Mouse (Mus musculus) liver, adult 2 months (tissue): ENCODE results near the gene Uqcc3. TPM values are rescaled to one million over a fixed set of nuclear protein-coding genes. Genes with fewer than 3 reads are reported as not detected.

ENCODE experiments used
- DNase-seq: peaks from one replicate; pipeline ENCODE4 v3.0.0-alpha.2; 2011; ENCODE audit warnings: low read depth, low spot score; ENCODE audit errors: extremely low read depth
- H3K27ac ChIP-seq: fragments of 200-500 bp; replicated peaks from 2 replicates; pipeline ENCODE4 v1.5.1; 2012; ENCODE audit warnings: low read depth, mild to moderate bottlenecking, control low read depth, inconsistent platforms, low read length; ENCODE audit not compliant: insufficient read depth
- H3K27me3 ChIP-seq: fragments of 200-500 bp; 2 replicates; pipeline ENCODE4 v1.6.1; 2012; ENCODE audit warnings: mild to moderate bottlenecking, moderate library complexity, low read length, inconsistent platforms; ENCODE audit not compliant: control insufficient read depth, insufficient read depth
- H3K36me3 ChIP-seq: fragments of 200-500 bp; 2 replicates; pipeline ENCODE4 v1.6.1; 2012; ENCODE audit warnings: low read length, inconsistent platforms; ENCODE audit not compliant: control insufficient read depth, insufficient read depth
- H3K4me1 ChIP-seq: fragments of 200-500 bp; 2 replicates; pipeline ENCODE4 v1.6.1; 2011; ENCODE audit warnings: low read length; ENCODE audit not compliant: control insufficient read depth, insufficient read depth
- H3K4me3 ChIP-seq: fragments of 200-500 bp; 2 replicates; pipeline ENCODE4 v1.5.1; 2011; ENCODE audit warnings: low read depth, mild to moderate bottlenecking, control low read depth, low read length, moderate library complexity; ENCODE audit not compliant: insufficient read depth
- H3K79me2 ChIP-seq: fragments of 200-500 bp; 2 replicates; pipeline ENCODE4 v1.6.1; 2012; ENCODE audit warnings: inconsistent platforms, mild to moderate bottlenecking, low read length, moderate library complexity; ENCODE audit not compliant: control insufficient read depth, insufficient read depth
- H3K9ac ChIP-seq: fragments of 200-500 bp; 2 replicates; pipeline ENCODE4 v1.6.1; 2012; ENCODE audit warnings: low read depth, mild to moderate bottlenecking, control low read depth, inconsistent platforms, low read length
- CTCF ChIP-seq: fragments of 200-500 bp; IDR thresholded peaks from 2 replicates; pipeline ENCODE4 v1.5.1; 2011; ENCODE audit warnings: low read depth, low read length, control low read depth
- POLR2A ChIP-seq: fragments of 200-500 bp; IDR thresholded peaks from 2 replicates; pipeline ENCODE4 v1.6.1; 2011; ENCODE audit warnings: low read length, control low read depth; ENCODE audit not compliant: insufficient read depth; ENCODE audit errors: extremely low read depth
- WGBS: fragments of 180-500 bp; shearing (Covaris S2); methylation state at CpG from one replicate; pipeline ENCODE4 v1.1.7; 2018; 5-methylcytosine and 5-hydroxymethylcytosine counted together
- polyA plus RNA-seq: library from polyadenylated mRNA; depleted of rRNA; stranded (reverse); fragments of >200 nt; gene quantifications from 2 replicates; pipeline ENCODE4 v1.2.3, GENCODE M21; 2012; rRNA removed
- total RNA-seq: library from RNA; depleted of rRNA; stranded (reverse); fragments of >200 nt; gene quantifications from 2 replicates; pipeline ENCODE4 v1.2.3, GENCODE M21; 2014; rRNA removed

Uqcc3 gene
- 21.3 and 27.7 TPM in 2 replicates for total RNA-seq
- 32.6 and 38.8 TPM in 2 replicates for polyA plus RNA-seq

DNA sequence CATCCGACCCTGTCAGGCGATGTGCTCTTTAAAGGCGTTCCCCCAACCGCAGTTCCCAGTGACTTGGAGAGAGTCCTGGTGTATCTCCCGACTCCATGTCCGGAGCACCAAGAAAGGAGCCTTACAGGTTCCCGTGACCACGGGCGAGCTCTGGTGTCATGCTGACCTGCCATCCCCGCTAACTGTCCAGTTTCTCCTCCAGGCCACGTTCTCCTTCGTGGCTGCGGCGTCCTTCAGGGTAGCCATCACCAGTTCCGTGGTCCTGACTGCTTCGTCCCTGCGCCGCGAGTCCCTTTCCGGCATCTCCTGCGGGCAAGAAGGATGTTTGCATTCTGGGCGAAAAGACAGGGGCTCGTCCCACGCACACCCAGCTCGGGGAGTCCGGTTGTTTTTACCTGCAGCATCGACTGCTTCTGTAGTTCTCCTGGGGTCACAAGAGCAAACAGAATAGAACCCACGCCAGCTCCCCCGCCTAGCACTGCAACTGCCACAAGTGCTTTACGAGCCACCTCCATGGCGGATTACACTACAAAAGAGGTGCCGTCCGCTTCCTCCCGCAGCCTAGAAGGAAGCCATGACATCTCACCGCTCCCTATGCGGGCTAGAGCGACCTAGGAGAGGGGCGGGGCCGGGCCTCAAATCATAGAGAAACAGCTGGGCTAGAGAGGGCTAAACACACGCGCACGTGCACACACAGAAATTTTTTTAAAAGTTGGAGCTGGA, at the start of gene Uqcc3:
Gene Uqcc3, minus strand, starts transcription at position 613 of the 723 bp plus-strand sequence.
- Histone ChIP-seq H3K27ac (peak within 1 kb of the TSS; percentile 70), H3K79me2 (no peaks in the 10 kb centered on the region), H3K27me3 (no peaks in the 10 kb centered on the region), H3K9ac (peak within 1 kb of the TSS; percentile 90), H3K4me3 (peak within 1 kb of the TSS; percentile 85), H3K36me3 (peaks cover 3% of the 10 kb centered on the region), H3K4me1 (peaks cover 5% of the 10 kb centered on the region; the same call in 1 of the 2 replicates)
- TF ChIP-seq CTCF (no peak), POLR2A (peak; percentile 73; the same call in 1 of the 2 replicates)
- under 1% methylated on average over 42 of the region's 42 CpGs for WGBS
- DNase-seq = peak; percentile 86

DNA sequence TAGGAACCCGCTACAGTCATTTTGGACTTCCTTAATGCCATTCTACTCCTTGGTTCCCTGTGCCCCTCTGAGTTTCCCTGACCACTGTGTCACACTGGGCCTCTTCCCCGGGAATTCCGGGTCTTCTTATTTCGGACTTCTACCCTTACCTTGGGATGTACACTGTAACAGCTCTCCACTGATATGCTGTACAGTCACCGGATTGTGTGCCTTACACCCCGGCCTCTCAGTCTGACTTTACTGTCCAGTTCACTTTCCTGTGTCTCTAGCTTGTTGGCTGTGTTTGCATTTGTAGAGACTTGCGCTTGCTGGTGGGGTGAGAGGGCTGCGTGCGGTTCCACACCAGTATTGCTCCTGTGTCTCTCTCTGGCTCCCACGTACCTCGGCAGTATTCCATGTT, 49.4 kb upstream of the Uqcc3 start:
- no peak for TF ChIP-seq CTCF
- no peak for TF ChIP-seq POLR2A
- H3K27me3 ChIP-seq = no peaks in the 10 kb centered on the region
- peak overlapping the region; percentile 82 for H3K4me3 ChIP-seq
- H3K79me2 ChIP-seq = no peaks in the 10 kb centered on the region
- peaks cover 10% of the 10 kb centered on the region; the same call in 1 of the 2 replicates for H3K36me3 ChIP-seq
- H3K27ac ChIP-seq = peak overlapping the region; percentile 80
- H3K4me1 ChIP-seq = peaks cover 9% of the 10 kb centered on the region
- peak overlapping the region; percentile 96 for H3K9ac ChIP-seq
- 1% methylated on average over 11 of the region's 11 CpGs for WGBS
- no peak for DNase-seq

DNA sequence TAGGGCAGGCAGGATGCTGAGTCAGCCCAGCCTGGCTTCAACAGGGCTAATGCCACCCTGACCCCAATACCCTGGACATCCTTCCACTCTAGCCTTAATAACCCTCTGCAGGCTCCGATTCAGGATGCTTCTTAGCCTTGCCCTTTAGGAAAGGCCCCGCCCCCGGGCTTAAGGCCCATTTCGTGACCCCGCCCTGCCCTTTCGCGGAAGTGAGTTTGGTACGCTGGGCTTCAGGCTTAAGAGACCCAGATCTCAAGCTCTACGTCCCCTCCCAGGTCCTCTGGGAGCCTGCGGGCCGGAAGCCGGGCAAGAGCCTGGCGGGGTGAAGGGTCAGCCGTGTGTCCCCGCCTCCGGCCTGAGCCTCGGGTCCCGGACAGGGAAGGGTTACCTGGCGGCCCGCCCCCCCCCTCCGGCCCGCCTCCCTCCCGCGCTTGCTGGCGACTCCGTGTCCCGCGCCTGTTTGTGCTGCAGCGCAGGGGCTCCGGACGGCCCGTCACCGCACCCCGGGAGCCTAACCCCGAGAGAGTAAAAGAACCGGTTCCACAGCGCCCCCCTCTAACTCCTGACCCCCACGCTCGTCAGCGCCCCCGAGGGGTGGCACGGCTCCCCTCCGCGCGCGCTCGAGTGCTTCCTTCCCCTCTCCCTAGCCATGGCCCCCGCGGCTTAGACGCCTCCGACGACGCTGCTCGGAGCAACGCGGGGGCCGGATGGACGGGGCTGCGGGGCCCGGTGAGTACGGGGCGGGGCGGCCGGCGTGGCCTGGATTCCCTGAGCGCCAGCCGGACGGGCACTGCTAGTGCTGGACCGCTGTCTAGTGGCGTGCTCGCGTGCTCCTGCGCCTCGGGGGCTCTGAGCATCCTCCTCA, 48.7 kb upstream of the Uqcc3 start, which contains the start of the genes Rom1 and Eml3:
Gene Rom1, minus strand, starts transcription at position 133 of the 865 bp plus-strand sequence.
Gene Eml3, plus strand, starts transcription at position 329 of the 865 bp plus-strand sequence.
- Histone ChIP-seq H3K27me3 (no peaks in the 10 kb centered on the region), H3K4me1 (peaks cover 9% of the 10 kb centered on the region), H3K27ac (peak within 1 kb of the TSS; percentile 80), H3K79me2 (no peaks in the 10 kb centered on the region), H3K36me3 (peaks cover 9% of the 10 kb centered on the region; the same call in 1 of the 2 replicates), H3K4me3 (peak within 1 kb of the TSS; percentile 82), H3K9ac (peak within 1 kb of the TSS; percentile 96)
- TF ChIP-seq POLR2A = peak; percentile 34; the same call in 1 of the 2 replicates
- 0 out of 2 replicates have a peak, but pooled peaks have one; percentile 13 for TF ChIP-seq CTCF
- under 1% methylated on average over 65 of the region's 74 CpGs for WGBS
- peak; percentile 84 for DNase-seq

DNA sequence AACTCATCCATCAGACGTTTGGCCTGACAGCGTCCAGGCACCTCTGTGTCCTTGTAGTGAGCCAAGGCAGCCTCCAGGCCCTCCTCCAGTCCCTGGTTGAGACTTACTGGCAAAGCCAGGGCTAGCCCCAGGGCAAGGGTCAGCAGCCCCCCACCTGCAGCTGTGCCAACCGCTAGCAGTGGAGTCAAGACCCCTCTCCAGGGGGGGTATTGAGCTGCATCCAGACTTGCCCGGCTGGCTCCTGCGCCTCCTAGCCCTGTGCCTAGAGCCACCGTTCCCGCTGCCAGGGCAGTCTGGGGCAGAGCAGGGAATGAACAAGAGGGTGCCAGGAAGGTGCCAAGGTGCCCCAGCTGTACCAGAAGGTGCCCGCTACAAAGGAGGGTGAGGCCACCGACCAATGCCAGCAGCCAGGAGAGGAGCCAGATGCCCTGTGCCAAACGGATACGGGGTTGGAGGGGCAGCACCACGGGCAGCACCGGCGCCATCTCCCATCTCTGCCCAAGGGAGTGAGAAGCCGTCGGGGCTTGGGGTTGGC, 48.0 kb upstream of the Uqcc3 start:
- 28% methylated on average over 16 of the region's 16 CpGs for WGBS
- DNase-seq = no peak
- H3K27ac ChIP-seq = peak overlapping the region; percentile 43
- H3K36me3 ChIP-seq = peaks cover 8% of the 10 kb centered on the region; the same call in 1 of the 2 replicates
- H3K4me1 ChIP-seq = peaks cover 9% of the 10 kb centered on the region
- peak overlapping the region; percentile 6; the same call in 1 of the 2 replicates for H3K9ac ChIP-seq
- H3K27me3 ChIP-seq = no peaks in the 10 kb centered on the region
- peak overlapping the region; percentile 82; the same call in 1 of the 2 replicates for H3K4me3 ChIP-seq
- TF ChIP-seq POLR2A (no peak), CTCF (no peak)
- no peaks in the 10 kb centered on the region for H3K79me2 ChIP-seq

DNA sequence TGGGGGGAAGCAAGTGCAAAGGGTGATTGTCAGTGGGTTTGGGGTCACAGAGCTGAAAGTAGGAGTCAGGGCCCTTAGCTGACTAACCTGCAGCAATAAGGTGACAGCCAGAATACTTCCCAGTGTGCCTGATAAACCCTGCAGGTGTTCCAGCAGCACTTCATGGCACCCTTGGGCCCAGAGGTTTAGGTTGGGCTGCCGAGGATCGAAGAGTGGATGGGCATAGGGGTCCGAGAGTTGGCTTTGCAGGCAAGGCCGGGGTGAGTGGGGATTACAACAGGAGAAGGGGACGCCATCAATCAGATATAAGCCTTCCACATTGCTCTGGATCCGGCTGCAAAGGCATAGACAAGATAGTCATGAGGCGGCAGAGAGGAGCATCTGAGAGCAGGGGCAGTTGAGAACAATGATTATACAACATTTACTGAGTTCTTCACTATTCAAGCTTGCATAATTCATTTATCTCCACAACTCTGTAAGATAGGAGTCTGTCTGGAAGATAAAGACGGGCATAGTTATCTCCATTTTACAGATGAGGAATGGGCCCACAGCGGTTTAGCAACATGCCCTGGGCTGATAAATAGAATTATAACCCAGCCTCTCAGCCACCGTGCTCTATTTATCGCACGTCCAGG, 47.3 kb upstream of the Uqcc3 start:
- H3K27me3 ChIP-seq = no peaks in the 10 kb centered on the region
- peaks cover 3% of the 10 kb centered on the region; the same call in 1 of the 2 replicates for H3K36me3 ChIP-seq
- no peak for DNase-seq
- no peak overlapping the region for H3K27ac ChIP-seq
- no peak for TF ChIP-seq POLR2A
- no peak for TF ChIP-seq CTCF
- no peak overlapping the region for H3K9ac ChIP-seq
- no peaks in the 10 kb centered on the region for H3K79me2 ChIP-seq
- H3K4me3 ChIP-seq = no peak overlapping the region
- H3K4me1 ChIP-seq = peaks cover 9% of the 10 kb centered on the region
- 93% methylated on average over 12 of the region's 12 CpGs for WGBS
